Mouse (Mus musculus): ENCODE results near the gene Ppbp.

Gene Ppbp

DNA sequence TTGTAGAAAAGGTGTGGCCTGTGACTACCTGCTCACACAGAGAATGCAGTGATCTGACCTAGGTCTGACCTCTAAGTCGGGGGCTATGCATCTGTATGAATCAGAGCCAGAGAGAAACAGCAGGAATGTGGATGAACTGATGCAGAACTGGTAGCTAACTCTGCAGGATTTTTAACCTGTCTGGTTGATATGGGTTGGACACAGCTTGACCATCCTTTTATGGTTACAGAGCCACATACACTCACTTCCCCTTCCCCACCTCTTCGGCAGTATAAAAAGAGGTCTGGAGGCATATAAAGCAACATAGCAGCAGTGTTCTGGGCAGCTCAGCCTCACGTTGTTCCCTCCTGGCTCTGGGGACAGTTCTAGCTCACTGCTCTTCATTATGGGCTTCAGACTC lies at the start of gene Ppbp:
TSS of gene Ppbp (plus strand) at position 301 of the 400 bp plus-strand sequence.
- no peak for DNase-seq (ENCODE audit: low read depth)

GRCm38 (mm10) chr5:90722656-90723055 lies 45.7 kb upstream of the Ppbp start:
- DNase-seq (ENCODE audit: low read depth), result no peak

- DNase-seq (ENCODE audit: low read depth), result no peak
Measured at GRCm38 (mm10) chr5:90728254-90728653, 40.1 kb upstream of the Ppbp start.

GRCm38 (mm10) chr5:90731480-90731879 lies 36.8 kb upstream of the Ppbp start:
- no peak for DNase-seq (ENCODE audit: low read depth)

GRCm38 (mm10) chr5:90742029-90742428 lies 26.3 kb upstream of the Ppbp start:
- DNase-seq (ENCODE audit: low read depth), result peak; percentile 31

DNA sequence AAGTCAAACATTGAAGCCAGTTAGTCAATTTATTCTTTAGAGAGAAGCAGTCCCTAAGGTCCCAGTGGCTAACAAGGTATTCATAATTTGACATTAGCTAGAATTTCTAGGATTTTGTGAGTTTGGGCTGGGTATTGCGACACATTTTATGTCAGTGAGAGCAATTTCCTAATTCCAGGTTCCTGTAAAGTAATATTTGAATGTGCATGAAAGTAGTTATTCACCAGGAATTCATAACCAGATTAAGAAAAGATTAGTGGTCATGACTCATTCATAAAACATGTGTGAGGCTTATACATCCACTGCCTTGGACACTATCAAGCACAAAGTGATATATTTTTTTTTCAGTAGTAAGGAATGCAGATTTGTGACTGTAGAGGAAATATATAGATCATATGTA lies 14.4 kb upstream of the Ppbp start:
- DNase-seq (ENCODE audit: low read depth), result no peak

DNA sequence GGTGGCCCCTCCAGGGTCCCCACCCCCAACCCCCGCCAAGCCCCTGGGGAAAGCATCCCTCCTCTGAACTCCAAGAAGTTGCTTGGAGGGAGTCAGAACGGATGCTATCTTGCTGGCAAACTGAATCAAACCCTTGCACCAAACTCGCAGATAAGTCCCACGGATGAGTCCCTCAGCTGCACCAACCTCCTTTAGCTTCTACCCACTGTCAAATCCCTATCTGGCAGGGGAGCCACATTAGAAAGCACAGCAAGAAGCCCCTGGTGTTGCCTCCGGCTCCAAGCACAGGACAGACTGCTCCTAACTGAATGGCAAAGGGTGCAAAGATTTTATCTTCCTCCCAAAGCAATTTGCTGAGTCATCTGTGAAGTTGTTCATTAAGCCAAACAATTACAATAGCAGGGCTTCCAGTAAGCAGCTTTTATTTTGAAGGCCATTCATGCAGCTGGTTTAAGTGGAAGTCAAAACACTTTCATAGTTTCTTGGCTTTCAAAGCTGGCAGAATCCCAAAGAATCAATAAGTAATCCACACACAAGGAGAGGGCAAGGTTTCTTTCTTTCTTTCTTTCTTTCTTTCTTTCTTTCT lies 10.2 kb upstream of the Ppbp start:
- DNase-seq (ENCODE audit: low read depth), result no peak

- DNase-seq (ENCODE audit: low read depth), result no peak
Measured at GRCm38 (mm10) chr5:90759077-90760065, 8.9 kb upstream of the Ppbp start, which contains the start of gene Cxcl5. Cxcl5 (plus strand) TSS chr5:90759360.

DNA sequence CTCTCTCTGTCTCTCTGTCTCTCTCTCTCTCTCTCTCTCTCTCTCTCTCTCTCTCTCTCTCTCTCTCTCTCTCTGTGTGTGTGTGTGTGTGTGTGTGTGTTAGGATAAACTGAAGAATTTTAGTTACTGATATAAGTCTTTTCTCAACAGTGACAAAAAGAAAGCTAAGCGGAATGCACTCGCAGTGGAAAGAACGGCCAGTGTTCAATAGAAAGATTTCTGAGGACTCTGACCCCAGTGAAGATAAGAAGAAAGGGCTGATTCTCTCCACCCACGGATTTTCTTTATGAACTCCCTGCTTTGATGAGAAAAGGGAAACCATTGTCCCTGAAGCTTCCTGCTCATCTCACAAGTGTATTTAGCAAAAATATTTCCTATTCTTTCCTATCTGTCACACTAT lies 8.0 kb upstream of the Ppbp start:
- no peak for DNase-seq (ENCODE audit: low read depth)

DNA sequence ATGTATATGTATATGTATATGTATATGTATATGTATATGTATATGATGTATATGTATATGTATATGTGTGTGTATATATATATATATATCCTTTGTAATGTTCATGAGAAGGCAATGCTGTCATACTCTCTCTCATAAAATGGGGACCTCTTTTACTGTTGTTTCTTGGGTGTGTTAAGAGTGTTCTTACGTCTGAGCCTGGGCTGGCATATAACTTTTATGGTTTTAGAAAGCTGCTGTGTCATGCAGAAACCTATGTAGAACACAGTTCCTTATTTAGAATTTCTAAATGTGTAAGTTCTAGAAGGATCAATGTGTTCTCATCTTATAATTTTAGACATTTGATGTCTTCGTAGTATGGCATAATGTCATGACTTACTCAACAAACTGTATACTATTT lies 7.5 kb upstream of the Ppbp start:
- no peak for DNase-seq (ENCODE audit: low read depth)

- no peak for DNase-seq (ENCODE audit: low read depth)
Measured at GRCm38 (mm10) chr5:90761834-90762233, 6.5 kb upstream of the Ppbp start.

- DNase-seq (ENCODE audit: low read depth), result no peak
Measured at GRCm38 (mm10) chr5:90763912-90764665, 4.2 kb upstream of the Ppbp start.

DNA sequence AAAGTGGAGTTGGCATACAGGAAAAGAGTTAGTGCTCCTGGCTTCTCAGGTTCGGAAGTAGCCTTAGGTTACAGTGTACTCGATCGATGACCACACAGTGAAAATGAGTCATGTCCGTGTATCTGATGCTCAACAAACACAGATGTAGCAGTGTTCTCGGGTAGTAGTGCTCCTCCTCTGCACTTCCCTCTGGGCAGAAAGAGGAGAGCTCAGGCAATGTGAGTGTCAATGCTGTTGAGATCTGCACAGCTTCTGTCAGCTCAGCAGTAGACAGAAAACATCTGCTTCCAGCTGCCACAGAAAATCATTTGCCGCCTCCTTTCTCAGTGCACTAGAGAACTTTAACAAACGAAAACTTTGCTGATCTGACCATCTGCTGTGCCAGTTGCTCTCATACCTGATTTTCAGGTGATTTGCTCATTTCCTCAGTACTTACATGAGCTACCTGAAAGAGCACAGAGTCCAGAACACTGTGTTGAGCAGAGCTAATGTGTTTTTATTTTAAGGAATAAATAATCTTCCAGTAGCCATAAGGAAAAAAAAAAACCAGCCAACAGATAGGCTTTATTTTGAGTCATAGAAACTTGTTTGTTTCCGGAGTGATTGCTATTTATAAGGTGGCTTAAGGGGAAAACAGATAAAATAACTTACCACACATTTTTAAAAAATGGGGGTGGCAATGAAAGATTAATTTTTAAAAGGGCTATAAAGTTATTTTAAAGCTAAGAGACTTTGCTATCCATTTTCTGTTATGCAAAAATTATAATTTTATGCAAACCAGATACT lies 2.3 kb upstream of the Ppbp start:
- DNase-seq (ENCODE audit: low read depth), result no peak

- no peak for DNase-seq (ENCODE audit: low read depth)
Measured at GRCm38 (mm10) chr5:90771369-90771768, 3.1 kb downstream of the Ppbp start.

DNA sequence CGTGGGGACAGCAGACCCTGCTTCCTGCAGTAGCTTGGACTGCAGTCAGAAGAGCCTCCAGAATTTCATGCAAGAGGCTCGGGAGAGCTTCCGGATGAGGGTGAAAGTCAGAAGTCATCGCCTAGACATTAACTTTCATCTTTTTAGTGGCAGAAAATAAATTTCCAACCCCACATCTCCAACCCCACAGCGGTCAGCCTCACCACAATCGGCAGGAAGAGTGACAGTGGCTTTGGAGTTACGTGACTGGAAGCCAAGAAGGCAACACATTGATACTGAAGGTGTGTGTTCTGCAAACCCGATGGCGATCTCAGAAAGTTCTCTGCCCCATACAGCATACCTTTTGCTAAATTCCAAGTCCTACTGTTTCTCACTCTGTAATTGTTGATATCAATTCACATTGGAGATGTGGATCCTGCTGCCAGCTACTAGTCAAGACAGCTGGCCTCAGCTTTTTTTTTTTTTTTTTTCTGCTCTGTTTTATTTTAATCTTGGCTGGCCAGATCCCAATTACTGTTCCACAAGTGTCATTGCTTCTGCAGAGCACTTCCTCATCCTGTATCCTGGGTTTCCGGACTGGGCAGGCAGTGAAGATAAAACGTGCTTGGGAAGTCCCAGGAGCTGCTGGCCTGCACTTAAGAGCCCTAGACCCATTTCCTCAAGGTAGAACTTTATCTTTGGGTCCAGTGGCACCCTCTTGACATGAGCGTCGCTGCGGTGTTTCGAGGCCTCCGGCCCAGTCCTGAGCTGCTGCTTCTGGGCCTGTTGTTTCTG lies 3.7 kb downstream of the Ppbp start, which contains the start of gene Pf4:
TSS of gene Pf4 (plus strand) at position 556 of the 774 bp plus-strand sequence.
- no peak for DNase-seq (ENCODE audit: low read depth)

DNA sequence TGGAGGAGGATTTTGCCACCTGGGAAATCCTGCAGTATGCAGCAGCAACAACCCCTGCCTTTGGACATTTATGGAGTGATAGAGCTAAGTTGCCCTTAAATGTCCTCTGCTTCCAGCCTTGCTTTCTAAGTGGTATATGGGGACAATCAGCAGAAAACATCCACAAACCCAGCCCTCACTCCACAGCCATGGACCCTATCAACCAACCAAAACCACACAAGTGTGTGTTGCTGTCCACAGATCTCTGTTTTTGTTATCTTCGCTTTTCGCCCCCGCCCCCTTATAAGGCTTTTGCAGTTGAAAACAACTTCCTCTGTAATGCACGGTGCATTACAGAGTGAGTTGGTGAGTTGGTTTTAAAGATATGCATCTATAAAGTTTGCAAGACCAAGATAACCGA lies 7.2 kb downstream of the Ppbp start:
- no peak for DNase-seq (ENCODE audit: low read depth)

GRCm38 (mm10) chr5:90777621-90778020 lies 9.3 kb downstream of the Ppbp start:
- DNase-seq (ENCODE audit: low read depth), result no peak

- no peak for DNase-seq (ENCODE audit: low read depth)
Measured at GRCm38 (mm10) chr5:90778856-90779255, 10.5 kb downstream of the Ppbp start.

GRCm38 (mm10) chr5:90783697-90784096 lies 15.4 kb downstream of the Ppbp start:
- DNase-seq (ENCODE audit: low read depth), result no peak

GRCm38 (mm10) chr5:90785659-90786588 lies 17.6 kb downstream of the Ppbp start, which contains the start of gene Cxcl3:
Cxcl3 (plus strand) TSS chr5:90786103.
- DNase-seq (ENCODE audit: low read depth), result peak; percentile 24
